Mouse (Mus musculus) adrenal gland, postnatal 10 days (tissue): Measurements from ENCODE around the gene Sobp. TPM values are rescaled to one million over a fixed set of nuclear protein-coding genes. Genes with fewer than 3 reads are reported as not detected.

Experiments
- DNase-seq: peaks from one replicate; pipeline ENCODE4 v3.0.0; 2021; ENCODE audit warnings: mixed read lengths
- total RNA-seq, 2 experiments: library from RNA; stranded (reverse); gene quantifications; 2 replicates each; pipeline ENCODE4 v1.2.3; 2021

Sobp gene
- total RNA-seq, 2 experiments from 2014 or later: 2.8 to 5.3 TPM

DNA sequence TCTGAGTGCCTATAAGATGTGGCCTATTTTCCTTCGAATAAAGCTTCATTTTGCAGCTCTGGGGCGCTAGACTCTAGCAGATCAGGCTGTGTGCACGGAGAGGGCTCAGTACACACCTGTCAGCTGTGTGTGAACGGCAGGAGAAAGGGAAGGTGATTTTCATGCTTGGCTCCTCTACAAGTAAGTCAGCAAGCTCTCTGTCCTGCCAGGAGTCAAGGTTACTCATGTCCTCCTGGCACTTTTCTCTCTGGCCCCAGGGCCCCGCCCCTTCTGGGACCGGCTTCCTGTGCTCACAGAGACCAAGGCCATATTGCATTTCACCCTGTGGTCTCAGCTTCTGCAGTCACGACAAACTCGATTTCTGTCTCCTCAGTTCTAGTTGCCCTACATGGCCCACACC, 138.8 kb downstream of the Sobp start:
- peak; percentile 86 for DNase-seq

DNA sequence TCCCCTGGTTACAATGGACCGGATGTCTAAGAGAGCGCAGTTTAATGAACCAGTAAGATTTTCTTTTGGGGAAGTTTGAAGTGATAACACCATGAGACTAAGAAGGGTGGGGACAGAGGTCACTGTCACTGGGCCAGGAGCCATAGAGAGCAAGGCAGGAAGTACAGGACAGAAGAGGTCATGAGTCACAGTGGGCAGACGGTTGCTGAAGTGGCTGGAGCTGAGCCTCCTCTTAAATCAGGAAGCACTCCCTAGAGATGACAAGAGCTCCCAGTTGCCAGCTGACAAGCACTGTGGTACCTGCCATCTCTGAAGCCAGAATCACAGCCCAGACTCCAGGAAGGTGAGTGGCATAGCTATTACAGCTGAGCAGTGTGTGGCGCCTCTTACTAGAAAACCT, 139.5 kb downstream of the Sobp start:
- peak; percentile 59 for DNase-seq

DNA sequence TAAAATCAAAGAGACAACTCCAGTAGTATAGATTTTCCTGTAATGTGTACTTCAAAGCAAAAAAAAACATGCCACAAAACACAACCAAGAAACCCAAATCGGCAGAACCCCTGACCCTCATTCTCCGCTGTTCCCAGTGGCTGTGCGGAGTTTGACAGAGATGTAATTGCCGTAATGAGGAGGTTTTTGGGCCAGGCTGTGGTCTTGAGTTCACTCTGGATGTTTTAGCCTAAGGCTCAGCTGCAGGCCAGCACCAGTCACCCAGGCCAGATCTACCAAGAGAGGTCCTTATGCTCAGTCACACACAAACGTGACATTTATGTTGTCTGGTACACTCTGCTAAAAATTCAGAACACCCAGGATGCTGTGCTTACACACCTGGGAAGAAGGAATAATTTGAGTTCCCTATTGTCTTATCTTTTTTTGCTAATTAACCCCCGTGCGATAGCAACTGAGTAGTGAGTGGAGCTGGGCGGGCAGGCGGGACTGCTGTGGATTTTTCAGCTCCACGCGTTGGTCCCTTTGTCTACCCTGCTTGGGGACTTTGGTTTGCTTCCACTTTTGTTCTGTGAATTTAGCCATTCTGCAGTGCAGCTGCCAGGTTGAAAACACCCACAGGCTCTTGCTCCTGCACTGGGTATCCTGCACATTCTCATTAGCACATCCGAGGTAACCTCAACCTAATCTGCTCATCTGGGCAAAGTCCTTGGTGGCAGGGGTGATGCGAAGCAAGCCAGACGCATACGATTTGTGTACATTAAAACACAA, 140.7 kb downstream of the Sobp start:
- DNase-seq: no peak

DNA sequence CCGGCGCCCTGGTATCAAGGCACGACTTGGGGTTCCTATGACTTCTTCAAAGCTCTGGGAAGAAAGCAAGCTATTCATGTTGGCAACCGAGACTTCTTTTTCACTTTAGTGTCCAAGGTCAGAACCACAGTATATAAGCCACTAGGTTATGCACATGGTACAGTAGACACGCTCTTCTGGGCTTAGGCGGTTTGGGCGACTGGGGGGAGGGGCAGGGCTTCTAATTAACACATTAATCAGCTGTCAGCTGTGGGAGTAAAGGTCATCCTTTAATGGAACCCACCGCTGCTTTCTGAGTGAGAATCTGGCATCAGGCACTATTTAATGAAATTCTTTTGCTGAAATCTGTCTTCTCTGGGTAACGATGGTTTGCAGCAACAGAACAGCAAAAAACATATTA, 147.3 kb downstream of the Sobp start:
- no peak for DNase-seq

DNA sequence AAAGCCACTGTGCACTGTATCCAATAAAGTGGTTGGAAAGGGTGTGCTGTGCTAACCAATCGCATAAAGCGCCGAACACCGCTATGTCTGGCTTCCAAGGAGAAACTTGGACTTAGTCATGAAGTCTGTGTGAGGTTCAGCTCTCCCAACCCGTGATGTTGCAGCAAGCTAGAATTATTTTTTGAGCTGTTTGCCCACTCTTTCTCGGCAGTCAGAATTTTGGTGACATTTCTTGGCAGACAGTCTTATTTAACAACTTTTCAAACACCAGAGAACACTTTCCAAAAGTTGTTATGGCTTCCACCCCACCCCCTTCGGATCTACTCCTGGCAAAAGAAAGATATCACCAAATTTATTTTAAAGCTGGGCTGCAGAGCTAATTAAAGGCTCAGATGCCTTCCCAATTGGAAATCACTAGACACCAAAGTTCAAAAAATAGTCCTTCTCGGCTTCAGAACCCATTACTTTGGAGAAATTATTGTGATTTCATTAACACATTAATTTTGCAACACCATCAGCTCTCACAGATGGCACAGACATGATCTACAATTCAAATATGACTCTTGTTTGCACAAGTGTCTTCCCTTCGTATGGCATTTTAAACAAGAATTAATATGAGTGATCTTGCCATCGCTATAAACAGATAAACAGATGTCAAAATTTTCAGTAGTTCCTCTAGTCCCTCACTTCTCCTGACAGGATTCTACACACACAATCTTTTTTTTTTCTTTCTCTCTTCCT, 150.7 kb downstream of the Sobp start:
- DNase-seq: no peak

DNA sequence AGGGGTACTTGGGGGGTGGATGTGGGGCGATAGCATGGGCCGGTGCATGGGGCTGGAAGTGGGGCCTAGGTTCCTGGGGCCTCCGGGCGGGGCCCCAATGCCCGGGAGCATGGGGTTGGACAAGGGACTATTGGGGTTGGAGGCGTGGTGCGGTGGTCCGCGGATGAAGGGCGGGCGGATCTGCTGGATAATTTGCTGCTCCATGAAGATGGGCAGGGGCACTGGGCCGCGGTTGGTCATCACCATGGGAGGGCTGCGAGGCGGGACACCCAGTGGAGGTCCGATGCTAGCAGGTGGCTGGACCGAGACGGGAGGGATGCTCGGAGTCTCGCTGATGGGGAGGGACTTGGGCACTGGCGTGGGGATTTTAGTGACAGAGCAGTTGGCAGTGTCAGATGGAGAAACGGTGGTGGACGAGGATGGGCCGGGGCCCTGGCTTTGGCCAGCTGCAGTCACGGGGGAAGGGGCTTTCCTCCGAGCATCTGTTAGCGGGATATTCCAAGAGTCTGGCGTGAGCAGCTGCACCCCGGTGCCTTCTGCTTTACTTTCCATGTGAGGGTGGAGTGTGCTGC, 152.1 kb downstream of the Sobp start:
- no peak for DNase-seq

DNA sequence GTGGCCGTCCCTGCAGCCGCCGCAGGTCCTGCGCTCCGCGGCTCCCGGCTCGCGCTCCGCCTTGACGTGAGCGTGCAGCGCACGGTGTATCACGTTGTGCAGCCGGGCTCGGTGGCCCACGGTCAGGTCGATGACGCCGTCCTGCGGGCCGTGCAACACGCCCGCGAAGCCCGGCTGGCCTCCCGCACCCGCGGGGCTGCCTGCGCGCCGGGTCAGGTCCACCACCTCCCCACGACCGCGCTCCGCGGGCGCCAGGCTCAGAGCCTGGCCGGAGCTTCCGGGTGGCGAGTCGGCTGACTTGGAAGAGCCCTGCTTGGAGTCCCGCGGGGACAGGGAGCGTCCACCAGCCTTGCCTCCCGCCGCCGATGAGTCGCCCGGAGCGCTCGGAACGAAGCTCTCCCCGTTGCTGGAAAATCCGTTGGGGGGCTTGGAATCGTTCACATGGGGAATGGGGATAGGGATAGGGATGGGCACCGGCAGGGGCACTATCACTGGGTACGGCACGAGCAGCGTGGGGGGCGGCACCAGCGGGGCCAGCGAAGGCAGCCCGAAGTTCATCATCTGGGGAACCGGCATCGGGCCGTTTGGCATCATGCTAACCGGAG, 152.7 kb downstream of the Sobp start:
- peak; percentile 50 for DNase-seq

DNA sequence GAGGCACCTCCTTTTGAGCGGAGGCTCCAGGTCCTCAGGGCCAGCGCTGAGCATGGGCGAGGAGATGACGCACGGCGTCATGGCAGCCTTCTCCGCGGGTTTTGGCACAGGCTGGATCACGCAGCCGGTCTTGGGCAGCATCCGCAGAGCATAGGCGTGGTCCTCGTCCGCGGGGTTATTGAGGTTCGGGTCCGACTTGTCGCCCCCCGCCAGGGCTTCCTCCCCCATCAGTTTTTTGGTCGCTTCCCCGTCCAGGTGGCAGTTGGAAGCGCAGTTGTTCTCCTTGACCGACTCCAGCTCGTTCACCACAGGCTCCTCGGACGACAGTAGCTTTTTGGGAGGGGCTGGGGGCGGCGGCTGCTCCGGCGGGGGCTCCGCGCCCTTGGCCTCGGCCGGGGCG, 153.3 kb downstream of the Sobp start:
- DNase-seq: peak; percentile 33

DNA sequence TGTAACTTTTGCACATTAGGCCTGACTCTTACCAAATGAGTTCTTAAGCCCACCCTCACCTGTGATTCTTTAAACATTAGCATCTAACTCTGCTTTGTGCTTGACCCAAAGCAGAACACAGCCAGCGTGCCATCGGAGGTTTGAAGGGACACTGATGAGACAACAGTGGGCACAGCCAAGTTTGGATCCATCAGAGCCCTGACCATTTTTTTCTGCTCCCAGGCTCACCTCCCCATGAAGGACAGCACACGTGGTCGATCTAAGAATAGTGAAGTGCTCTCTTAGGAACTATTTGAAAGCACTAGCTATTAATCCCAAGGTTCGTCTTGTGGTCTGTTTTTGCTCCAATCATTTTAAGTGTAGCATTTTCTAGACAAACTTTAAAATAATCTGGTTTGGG, 159.5 kb downstream of the Sobp start:
- no peak for DNase-seq

DNA sequence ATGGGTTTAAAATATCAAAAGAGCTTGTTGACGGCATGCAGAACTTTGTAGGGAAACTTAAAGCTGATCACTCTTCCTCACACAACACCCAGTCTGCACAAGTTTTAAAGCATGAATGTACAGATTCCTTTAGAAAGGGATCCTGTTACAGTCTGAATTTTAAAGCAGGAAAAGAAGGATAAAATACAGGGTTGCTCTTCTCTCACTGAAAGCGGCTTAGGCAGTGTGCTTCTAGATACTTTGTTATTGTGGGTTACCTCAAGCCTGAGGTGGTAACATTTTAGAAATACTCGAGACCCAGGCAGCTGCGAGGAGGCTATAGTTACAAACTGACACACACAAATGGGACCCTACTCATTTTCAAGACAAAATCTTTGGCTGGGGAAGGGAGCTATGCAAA, 160.0 kb downstream of the Sobp start:
- DNase-seq: no peak

DNA sequence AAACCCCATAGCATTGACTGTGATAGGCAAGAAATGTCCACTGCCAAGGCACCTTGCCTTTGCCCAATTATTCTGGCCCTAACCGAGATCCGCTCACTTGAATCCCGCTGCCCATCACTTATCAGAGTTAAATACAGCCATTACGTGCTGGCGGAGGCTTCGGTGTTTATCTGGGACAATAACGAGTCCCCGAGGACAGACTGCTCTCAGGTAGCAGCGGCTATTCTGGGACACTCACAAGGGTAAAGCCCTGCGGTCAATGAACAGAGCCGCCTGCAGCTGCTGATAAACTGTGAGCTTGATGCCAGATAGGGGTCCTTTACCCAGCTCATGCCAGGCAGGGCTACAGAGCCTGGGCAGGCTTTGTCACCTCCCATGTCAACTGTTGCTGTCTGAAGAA, 166.2 kb downstream of the Sobp start:
- DNase-seq: no peak

DNA sequence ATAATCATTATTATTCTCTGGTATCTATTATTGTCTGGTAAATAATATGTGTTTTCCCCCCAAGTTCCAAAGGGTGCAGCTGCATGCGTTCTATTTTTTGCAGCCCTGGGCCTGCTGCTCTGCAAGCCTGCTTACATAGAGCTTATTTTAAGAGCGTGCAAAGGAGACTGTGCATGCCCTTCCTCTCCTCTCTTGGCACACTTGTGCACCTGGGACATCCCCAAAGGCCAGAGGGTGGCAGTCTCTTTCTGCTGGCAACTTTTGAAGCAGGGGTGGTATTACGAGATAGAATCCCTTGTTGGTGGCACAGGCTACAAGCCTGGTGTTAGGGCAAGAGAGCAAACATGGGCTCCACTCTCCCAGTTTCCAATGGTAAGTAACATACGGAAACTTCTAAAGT, 167.8 kb downstream of the Sobp start:
- DNase-seq: no peak

DNA sequence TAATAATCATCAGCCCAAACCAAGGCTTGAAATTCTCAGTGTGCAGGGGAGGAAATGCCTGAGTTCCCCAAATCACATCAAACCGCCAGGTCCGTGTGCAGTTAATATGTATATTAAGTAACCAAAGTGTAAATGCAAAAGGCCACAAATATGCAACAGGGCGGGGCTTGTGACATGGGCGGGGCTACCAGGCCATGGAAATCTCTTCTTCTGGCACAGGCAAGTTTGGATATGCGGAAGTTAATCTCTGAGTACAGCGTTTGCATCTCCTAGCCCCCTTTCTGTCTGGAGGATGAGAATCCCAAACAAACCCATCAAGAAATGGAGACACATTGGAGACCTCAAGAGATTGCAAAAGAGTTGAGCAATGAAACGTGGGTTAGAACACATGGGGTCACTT, 168.7 kb downstream of the Sobp start:
- DNase-seq: no peak

DNA sequence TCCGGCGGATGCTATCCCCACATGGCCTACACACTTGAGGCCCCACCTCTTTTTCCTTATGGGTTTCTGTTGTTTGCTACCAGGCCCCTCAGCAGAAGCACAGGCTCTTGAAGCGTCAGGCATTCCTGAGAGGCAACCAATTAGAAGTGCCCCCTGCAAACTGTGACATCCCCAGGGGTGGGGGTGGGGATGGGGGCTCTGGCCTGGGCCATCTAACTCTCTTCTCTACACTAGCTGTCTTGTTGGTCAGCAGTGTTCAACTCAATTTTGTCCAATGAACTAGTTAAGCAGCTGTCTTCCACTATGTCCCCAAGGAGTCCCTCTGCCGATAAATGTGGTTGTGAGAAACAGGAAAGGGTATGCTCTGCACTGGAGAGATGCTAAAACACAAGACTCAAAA, 169.3 kb downstream of the Sobp start:
- no peak for DNase-seq

DNA sequence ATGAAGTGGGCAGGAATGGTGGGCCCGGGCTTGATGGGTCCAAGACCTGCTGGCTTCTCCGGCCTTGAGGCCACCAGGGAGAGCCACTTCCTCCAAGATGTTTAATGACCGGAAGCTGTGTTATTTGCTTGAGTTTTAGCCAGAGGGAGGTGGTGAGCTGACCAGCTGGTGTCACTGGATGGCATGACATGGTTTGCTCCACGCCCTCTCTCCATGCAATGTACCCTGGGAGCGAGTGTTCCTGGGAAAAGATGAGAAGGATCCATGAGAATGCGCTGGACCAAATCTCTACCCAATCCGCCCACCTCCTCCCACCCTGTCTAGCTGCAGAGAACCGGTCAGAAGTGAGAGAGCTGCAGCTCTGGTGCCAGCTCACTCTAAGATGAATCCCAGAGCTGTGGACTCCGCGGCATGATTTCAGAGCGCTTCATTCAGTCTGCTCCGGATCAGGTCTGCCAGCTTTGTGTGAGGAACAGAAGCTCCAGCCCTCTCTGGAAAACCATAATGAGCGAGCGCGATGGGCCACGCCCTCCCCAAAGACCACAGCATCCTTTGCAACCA, 170.1 kb downstream of the Sobp start:
- DNase-seq: no peak

DNA sequence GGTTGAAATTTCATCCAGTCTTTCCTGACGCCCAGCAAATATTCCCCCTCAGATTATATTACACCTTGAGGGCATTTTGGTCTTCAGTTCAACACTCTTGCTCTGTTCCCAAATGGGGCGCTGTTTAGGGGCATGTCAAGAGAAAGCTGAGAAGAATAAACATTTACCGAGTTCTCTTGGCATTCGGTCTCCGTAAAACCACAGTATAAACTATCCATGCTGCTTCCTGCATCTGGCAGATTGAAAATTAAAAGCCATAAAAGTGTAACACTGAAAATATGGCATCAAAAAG, 170.9 kb downstream of the Sobp start:
- no peak for DNase-seq

DNA sequence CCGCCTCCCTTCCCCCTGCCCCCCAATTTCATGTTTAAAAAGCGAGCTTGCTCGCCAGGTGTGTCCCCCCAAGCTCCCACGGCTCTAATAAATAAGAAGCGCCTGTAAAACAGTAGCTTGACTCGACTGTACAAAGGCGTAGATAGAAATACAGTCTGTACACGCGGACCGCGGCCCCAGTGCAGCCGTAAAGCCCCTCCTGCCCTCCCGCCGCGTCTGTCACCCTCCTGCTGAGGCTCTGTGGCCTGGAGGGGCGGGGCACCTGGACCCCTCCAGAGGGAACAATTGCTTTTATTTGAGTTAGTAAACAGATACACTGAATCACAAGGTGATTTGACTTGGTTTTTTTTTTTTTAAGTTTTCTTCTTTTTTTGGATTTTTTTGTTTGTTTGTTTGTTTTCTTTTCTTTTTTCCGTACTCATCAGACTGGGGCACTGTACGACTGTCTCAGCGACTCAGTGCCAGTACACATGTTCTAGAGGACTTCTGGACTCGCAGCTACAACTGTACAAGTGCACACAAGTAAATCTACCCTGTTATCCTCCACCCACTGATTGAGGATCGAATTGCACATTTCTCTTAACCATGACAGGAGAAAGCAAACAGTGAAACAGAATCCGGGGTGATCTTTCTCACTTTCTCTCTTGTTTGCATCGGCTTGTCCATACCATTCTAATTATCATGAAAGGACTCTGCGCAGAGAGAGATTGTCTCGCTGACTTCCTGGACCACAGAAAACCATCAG, 171.4 kb downstream of the Sobp start:
- DNase-seq: no peak

DNA sequence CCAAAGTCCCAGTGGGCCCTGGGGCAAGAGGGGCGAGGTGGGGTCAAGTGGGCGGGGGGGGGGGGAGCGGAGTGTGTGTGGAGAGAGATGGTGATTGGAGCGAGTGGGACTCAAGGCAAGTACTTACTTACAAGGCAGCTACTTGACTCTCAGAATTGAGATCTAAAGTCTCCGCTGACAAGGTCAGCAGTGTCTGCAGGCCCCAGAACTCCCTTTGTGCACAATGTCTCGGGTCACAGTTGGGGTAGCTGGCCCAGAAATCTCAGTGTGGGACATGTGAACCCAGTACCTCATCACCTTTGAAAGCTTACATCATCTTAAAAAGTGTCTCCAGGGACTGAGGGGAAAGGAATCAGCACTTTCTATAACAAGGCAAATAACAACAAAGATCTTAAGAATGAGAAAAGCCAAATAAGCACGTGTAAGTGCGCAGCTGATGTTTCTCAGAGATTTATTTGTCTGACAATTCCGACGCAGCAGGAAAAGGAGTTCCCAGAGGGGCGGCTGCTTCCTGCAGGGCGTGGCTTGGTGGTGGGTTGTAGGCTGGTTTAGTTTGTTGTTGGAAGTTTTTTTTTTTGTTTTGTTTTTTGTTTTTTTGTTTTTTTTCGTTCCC, 172.2 kb downstream of the Sobp start:
- peak; percentile 59 for DNase-seq

DNA sequence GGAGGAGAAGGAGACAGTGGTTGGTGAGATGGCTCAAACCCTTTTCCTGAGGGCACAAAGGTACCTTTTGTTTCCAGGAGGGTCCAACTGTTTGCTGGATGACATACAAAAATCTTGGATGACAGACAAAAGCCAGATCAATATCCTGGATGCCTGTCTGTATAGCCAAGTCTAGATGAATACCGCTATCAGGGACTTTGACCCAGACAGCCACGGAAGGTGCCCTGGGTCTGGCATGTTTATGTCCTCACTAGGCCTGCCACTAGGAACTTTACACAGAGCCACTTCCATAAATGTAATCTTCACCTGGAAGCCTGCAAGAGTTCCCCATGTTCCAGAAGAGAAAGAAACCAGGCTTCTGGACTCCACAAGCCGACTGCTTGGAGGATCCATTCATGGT, 172.9 kb downstream of the Sobp start:
- DNase-seq: no peak

DNA sequence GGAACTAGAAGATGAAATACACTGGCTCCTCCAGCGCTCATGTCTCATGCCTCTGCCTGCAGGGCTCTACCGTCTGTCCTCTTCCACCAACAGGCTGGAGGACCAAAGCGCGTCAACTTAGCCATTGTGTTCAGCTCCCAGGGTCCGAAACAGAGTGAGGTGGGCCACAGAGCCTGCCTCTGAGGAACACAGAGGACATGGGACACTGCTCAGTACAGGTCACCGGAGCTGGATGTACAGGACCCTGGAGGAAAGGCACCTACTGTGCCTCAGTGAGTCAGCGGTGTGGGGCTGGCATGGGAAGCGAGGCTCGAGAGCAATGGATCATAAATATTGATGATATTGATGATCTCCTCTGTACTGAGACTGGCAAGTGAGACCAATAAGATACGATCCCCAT, 175.0 kb downstream of the Sobp start:
- DNase-seq: no peak

DNA sequence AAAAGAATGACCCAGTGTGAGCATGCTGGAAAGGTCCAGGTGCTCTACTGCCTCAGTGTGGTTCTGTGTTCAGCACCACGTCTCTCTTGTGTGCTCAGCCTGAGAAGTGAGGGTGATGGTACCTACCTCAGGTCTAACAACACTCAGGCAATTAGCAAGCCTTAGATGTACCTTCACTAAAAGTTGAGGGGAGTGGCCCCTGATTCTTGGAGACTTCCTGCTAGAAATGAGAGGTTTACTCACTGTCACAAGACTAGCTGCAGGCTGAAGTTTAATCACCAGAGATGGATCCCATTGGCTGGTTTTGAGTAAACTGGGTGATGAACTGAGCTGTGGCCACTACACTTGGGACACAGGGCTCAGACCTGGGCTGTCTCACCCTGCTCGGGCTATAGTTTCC, 177.1 kb downstream of the Sobp start:
- no peak for DNase-seq

DNA sequence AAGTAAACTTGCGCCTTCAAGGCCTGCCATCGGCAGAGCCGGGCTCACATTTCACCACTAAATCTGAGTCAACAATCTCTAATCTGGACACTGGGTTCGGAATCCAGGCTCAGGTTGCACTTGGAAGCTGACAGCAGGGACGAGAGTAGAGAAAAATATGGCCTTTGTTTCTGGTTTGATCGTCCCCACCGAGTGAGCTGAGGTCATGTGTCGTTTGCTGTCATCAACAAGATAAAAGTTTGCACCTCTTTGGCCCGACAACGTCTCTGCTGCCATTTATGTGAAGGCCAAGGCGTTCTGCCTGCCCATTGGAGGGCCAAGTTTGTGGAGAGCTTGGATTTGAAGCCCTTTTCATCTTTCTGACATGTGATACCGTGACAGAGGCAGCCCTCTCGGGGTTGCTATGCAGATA, 178.8 kb downstream of the Sobp start:
- no peak for DNase-seq
